Mouse (Mus musculus): ENCODE measurements around the gene Slc34a2.

Gene Slc34a2

DNA sequence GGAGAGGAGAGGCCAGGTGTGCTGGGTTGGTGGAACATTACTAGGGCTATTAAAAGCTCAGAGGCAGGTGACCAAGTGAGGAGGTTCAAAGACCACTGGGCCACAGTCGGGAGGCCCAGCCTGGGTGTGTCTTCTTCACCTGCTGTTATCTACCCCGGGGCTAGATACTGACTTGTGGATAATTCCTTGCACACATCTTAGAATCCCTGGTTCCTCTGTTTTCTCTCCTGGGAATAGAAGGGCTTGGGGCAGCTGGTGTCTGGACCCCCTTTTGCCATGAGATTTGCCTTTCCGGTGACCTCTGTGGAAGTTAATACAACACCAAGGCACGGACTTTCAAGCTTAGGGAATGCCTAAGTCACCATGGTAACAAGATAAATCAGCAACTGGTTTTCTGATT lies 72.3 kb downstream of the Slc34a2 start:
- DNase-seq (ENCODE audit: low spot score): no peak

DNA sequence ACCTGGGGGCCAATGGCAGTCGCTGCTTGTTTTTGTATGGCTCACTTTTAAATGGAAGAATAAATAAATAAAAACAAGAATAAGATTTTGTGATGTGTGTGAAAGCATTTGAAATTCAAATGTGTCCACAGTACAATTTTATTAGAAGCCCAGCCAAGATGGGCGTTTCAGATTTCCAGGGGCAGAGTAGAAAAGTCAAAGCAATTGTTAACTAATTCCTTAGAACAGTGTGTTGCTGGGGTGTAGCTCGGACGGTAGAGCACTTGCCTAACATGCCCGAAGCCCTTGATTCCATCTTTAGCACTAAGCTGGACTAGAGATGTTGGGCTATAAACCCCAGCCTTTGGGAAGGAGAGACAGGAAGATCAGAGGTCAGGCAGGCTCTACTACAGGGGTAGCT lies 73.2 kb downstream of the Slc34a2 start:
- no peak for DNase-seq (ENCODE audit: low spot score)

- DNase-seq (ENCODE audit: low spot score): no peak
These were observed 75.1 kb downstream of the Slc34a2 start for GRCm38 (mm10) chr5:53112942-53113341.

DNA sequence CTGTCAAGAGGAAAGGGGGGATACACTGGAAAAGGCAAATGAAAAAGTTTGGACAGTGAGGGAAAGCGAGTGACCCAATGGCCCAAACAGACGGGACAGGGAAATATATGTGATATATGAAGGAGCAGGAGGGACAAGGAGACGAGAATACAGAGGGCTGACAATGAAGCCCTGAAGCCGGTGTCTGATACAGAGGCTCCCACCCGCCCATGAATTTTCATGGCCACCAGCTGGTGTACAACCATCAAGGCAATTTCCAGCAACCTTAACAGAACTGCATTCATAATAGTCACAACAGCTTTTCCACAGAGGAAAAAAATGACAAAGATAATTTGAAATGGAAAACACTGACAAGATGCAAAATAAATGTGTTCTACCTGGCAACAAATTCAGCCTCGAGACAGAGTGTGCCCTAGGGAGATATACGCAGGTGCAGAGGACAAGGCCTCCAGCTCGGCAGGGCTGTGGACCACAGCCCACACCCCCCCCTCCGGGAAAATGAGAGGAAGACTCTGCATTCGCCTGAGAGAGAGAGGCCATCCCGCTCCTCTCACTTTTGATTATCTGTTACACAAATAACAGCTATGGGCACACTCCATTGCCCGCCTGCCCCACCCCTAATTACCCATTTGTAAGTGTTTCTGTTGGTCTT lies 76.9 kb downstream of the Slc34a2 start:
- no peak for DNase-seq (ENCODE audit: low spot score)

DNA sequence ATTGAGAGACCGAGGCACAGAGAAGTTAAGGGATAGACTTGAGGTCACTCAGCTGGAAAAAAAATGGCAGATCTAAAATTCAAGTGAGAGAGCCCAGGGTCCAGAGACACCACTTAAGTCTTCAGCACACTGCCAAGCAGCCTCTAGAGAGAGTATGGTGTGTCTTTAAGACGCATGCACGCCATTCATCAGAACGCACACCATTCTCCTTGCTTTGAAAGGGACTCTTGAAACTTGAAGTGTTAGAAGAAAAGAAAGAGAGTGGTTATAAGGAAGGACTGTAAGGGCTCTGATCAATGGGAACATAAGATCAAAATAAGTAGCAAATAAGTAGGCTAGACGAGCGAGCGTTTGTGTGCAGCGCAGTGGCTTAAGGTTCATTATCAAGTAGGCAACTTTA lies 80.3 kb downstream of the Slc34a2 start:
- no peak for DNase-seq (ENCODE audit: low spot score)

- DNase-seq (ENCODE audit: low spot score): no peak
These were observed 81.8 kb downstream of the Slc34a2 start for GRCm38 (mm10) chr5:53119689-53120088.
